Mouse (Mus musculus) heart, embryonic 13.5 days (tissue): ENCODE results near the gene Avpr2. TPM values are rescaled to one million over a fixed set of nuclear protein-coding genes. Genes with fewer than 3 reads are reported as not detected.
A peak's percentile ranks its signal among the peaks of the same experiment; 100 is the strongest.

ENCODE experiments used
- ATAC-seq: fragments of 200-750 bp; cut with Nextera tagmentation; 2 replicates; pipeline ENCODE4 v1.8.0; 2017; ENCODE audit warnings: moderate TSS enrichment; ENCODE audit not compliant: insufficient number of reproducible peaks, low FRiP score, low TSS enrichment; ENCODE audit errors: extremely low read depth
- H3K27ac ChIP-seq: fragments of 300-500 bp; sonication (generic); replicated peaks from 2 replicates; pipeline ENCODE4 v1.5.1; 2015; ENCODE audit warnings: moderate library complexity, mild to moderate bottlenecking, inconsistent platforms
- H3K27me3 ChIP-seq: fragments of 300-500 bp; sonication (generic); replicated peaks from 2 replicates; pipeline ENCODE4 v1.6.1; 2015; ENCODE audit warnings: mild to moderate bottlenecking, inconsistent platforms
- H3K36me3 ChIP-seq: fragments of 300-500 bp; sonication (generic); 2 replicates; pipeline ENCODE4 v1.6.1; 2015; ENCODE audit warnings: mild to moderate bottlenecking, inconsistent platforms
- H3K4me1 ChIP-seq: fragments of 300-500 bp; sonication (generic); 2 replicates; pipeline ENCODE4 v1.6.1; 2015; ENCODE audit warnings: inconsistent platforms
- H3K4me2 ChIP-seq: fragments of 300-500 bp; sonication (generic); 2 replicates; pipeline ENCODE4 v1.6.1; 2015; ENCODE audit warnings: inconsistent platforms, mild to moderate bottlenecking, moderate library complexity
- H3K4me3 ChIP-seq: fragments of 300-500 bp; sonication (generic); 2 replicates; pipeline ENCODE4 v1.5.1; 2015; ENCODE audit warnings: moderate library complexity, mild to moderate bottlenecking, inconsistent platforms
- H3K9ac ChIP-seq: fragments of 300-500 bp; sonication (generic); 2 replicates; pipeline ENCODE4 v1.6.1; 2015; ENCODE audit warnings: inconsistent platforms, mild to moderate bottlenecking, moderate library complexity
- H3K9me3 ChIP-seq: fragments of 300-500 bp; sonication (generic); 2 replicates; pipeline ENCODE4 v1.6.1; 2016; ENCODE audit warnings: inconsistent platforms
- WGBS: fragments of 180-500 bp; shearing (Covaris S2); methylation state at CpG from one replicate; pipeline ENCODE4 v1.1.7; 2015; ENCODE audit warnings: mixed read lengths; 5-methylcytosine and 5-hydroxymethylcytosine counted together
- polyA plus RNA-seq: library from polyadenylated mRNA; unstranded; fragments of >200 nt; fragmentation: Nextera tagmentation; extraction: Ambion mirVana; gene quantifications from 2 replicates; pipeline ENCODE4 v1.2.1, GENCODE M21; 2015

Avpr2 gene
- polyA plus RNA-seq, 1 experiment from 2014 or later: not detected

DNA sequence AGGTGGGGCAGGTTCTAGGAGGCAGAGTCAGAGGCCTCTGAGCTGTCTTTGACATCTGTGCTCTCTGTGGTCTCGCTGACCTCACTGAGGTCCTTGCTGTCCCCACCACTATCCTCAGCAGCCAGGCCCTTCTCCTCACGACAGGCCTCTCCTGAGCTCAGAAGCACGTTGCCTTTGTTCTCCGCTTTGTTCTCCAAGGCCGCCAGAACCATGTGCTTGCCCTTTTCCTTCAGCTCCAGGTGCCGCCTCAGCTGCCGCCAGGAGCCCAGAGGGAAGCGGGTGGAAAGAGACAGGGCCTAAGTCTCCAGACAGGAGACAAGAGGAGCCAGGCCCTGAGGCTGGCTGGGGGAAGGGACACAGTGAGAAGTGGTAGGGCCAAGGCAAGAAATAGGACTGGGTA is 25.0 kb downstream of the Avpr2 start:
- H3K4me2 ChIP-seq: no peak overlapping the region
- peaks cover 27% of the 10 kb centered on the region for H3K36me3 ChIP-seq
- peaks cover 13% of the 10 kb centered on the region; the same call in 1 of the 2 replicates for H3K4me1 ChIP-seq
- no peak for ATAC-seq
- no peak overlapping the region for H3K4me3 ChIP-seq
- no peak overlapping the region for H3K27ac ChIP-seq
- 76% methylated on average over 8 of the region's 8 CpGs for WGBS
- H3K9ac ChIP-seq: no peak overlapping the region
- no peaks in the 10 kb centered on the region for H3K9me3 ChIP-seq
- no peaks in the 10 kb centered on the region for H3K27me3 ChIP-seq

GRCm38 (mm10) chrX:73918631-73919030 is 26.7 kb downstream of the Avpr2 start:
- WGBS: 78% methylated on average over 5 of the region's 5 CpGs
- H3K4me2 ChIP-seq: no peak overlapping the region

GRCm38 (mm10) chrX:73921285-73921822 is 29.5 kb downstream of the Avpr2 start:
- H3K27me3 ChIP-seq: no peaks in the 10 kb centered on the region
- no peak for ATAC-seq
- H3K27ac ChIP-seq: peak overlapping the region; percentile 83
- H3K9me3 ChIP-seq: no peaks in the 10 kb centered on the region
- H3K36me3 ChIP-seq: peaks cover 34% of the 10 kb centered on the region
- peak overlapping the region; percentile 63 for H3K4me3 ChIP-seq
- peak overlapping the region; percentile 78 for H3K4me2 ChIP-seq
- 0 out of 2 replicates have a peak, but pooled peaks cover 7% of the 10 kb centered on the region for H3K4me1 ChIP-seq
- 9% methylated on average over 34 of the region's 34 CpGs for WGBS
- peak overlapping the region; percentile 81 for H3K9ac ChIP-seq

More at GRCm38 (mm10) chrX:73918631-73919030, 26.7 kb downstream of the Avpr2 start:
- peaks cover 27% of the 10 kb centered on the region for H3K36me3 ChIP-seq
- H3K9ac ChIP-seq: no peak overlapping the region
- H3K4me3 ChIP-seq: no peak overlapping the region
- H3K27me3 ChIP-seq: no peaks in the 10 kb centered on the region
- H3K4me1 ChIP-seq: peaks cover 13% of the 10 kb centered on the region; the same call in 1 of the 2 replicates
- ATAC-seq: no peak
- no peaks in the 10 kb centered on the region for H3K9me3 ChIP-seq
- no peak overlapping the region for H3K27ac ChIP-seq

GRCm38 (mm10) chrX:73921823-73922549 is 30.1 kb downstream of the Avpr2 start, which contains the start of the genes Arhgap4 and Naa10:
TSS of gene Arhgap4 (minus strand) at chrX:73921870.
TSS of gene Naa10 (minus strand) at chrX:73921944.
- Histone ChIP-seq H3K4me1 (0 out of 2 replicates have a peak, but pooled peaks cover 7% of the 10 kb centered on the region), H3K27me3 (no peaks in the 10 kb centered on the region), H3K36me3 (peaks cover 32% of the 10 kb centered on the region), H3K4me3 (peak within 1 kb of the TSS; percentile 63), H3K27ac (peak within 1 kb of the TSS; percentile 83), H3K9ac (peak within 1 kb of the TSS; percentile 81), H3K9me3 (no peaks in the 10 kb centered on the region), H3K4me2 (peak within 1 kb of the TSS; percentile 78)
- WGBS: 11% methylated on average over 43 of the region's 43 CpGs
- ATAC-seq: peak; percentile 83

- ATAC-seq: no peak
- Histone ChIP-seq H3K9me3 (no peaks in the 10 kb centered on the region), H3K36me3 (peaks cover 30% of the 10 kb centered on the region), H3K27me3 (no peaks in the 10 kb centered on the region), H3K27ac (peak overlapping the region; percentile 82; the same call in 1 of the 2 replicates), H3K4me1 (0 out of 2 replicates have a peak, but pooled peaks cover 7% of the 10 kb centered on the region), H3K4me2 (peak overlapping the region; percentile 78), H3K9ac (peak overlapping the region; percentile 78), H3K4me3 (peak overlapping the region; percentile 63)
- WGBS: 71% methylated on average over 7 of the region's 8 CpGs
Observed at GRCm38 (mm10) chrX:73922550-73922882, 30.6 kb downstream of the Avpr2 start.

- Histone ChIP-seq H3K4me3 (peak within 1 kb of the TSS; percentile 52), H3K36me3 (peaks cover 20% of the 10 kb centered on the region), H3K27me3 (0 out of 2 replicates have a peak, but pooled peaks cover 5% of the 10 kb centered on the region), H3K4me2 (peak within 1 kb of the TSS; percentile 65), H3K9me3 (no peaks in the 10 kb centered on the region), H3K27ac (0 out of 2 replicates have a peak within 1 kb of the TSS, but pooled peaks have one; percentile 20), H3K4me1 (peaks cover 4% of the 10 kb centered on the region; the same call in 1 of the 2 replicates), H3K9ac (peak within 1 kb of the TSS; percentile 72)
- peak; percentile 83 for ATAC-seq
- WGBS: 34% methylated on average over 17 of the region's 17 CpGs
Observed at GRCm38 (mm10) chrX:73930402-73931062, 38.6 kb downstream of the Avpr2 start, which contains the start of gene Renbp. TSS of gene Renbp (minus strand) at chrX:73930850.

GRCm38 (mm10) chrX:73931871-73932270 is 40.0 kb downstream of the Avpr2 start:
- H3K4me1 ChIP-seq: peaks cover 4% of the 10 kb centered on the region; the same call in 1 of the 2 replicates

GRCm38 (mm10) chrX:73941860-73942259 is 50.0 kb downstream of the Avpr2 start:
- Histone ChIP-seq H3K27ac (peak overlapping the region; percentile 53), H3K4me3 (no peak overlapping the region), H3K36me3 (peaks cover 58% of the 10 kb centered on the region), H3K4me1 (peaks cover 20% of the 10 kb centered on the region), H3K4me2 (no peak overlapping the region), H3K27me3 (no peaks in the 10 kb centered on the region), H3K9me3 (no peaks in the 10 kb centered on the region), H3K9ac (no peak overlapping the region)
- ATAC-seq: no peak
- WGBS: 23% methylated on average over 2 of the region's 2 CpGs

More at GRCm38 (mm10) chrX:73931871-73932270, 40.0 kb downstream of the Avpr2 start:
- no peak overlapping the region for H3K9ac ChIP-seq
- WGBS: 82% methylated on average over 2 of the region's 2 CpGs
- H3K36me3 ChIP-seq: peaks cover 13% of the 10 kb centered on the region
- no peak overlapping the region for H3K27ac ChIP-seq
- H3K4me3 ChIP-seq: no peak overlapping the region
- no peak overlapping the region for H3K4me2 ChIP-seq
- no peaks in the 10 kb centered on the region for H3K9me3 ChIP-seq
- H3K27me3 ChIP-seq: 0 out of 2 replicates have a peak, but pooled peaks cover 5% of the 10 kb centered on the region
- no peak for ATAC-seq

GRCm38 (mm10) chrX:73942294-73942693 is 50.4 kb downstream of the Avpr2 start:
- Histone ChIP-seq H3K27me3 (no peaks in the 10 kb centered on the region), H3K27ac (peak overlapping the region; percentile 53), H3K9me3 (no peaks in the 10 kb centered on the region), H3K4me3 (no peak overlapping the region), H3K36me3 (peaks cover 63% of the 10 kb centered on the region), H3K4me1 (peaks cover 20% of the 10 kb centered on the region), H3K9ac (no peak overlapping the region), H3K4me2 (no peak overlapping the region)
- ATAC-seq: no peak
- WGBS: 58% methylated on average over 2 of the region's 2 CpGs
